Comparison of ENCODE assay signal across 12 mouse cellular contexts in the genomic region with DNA sequence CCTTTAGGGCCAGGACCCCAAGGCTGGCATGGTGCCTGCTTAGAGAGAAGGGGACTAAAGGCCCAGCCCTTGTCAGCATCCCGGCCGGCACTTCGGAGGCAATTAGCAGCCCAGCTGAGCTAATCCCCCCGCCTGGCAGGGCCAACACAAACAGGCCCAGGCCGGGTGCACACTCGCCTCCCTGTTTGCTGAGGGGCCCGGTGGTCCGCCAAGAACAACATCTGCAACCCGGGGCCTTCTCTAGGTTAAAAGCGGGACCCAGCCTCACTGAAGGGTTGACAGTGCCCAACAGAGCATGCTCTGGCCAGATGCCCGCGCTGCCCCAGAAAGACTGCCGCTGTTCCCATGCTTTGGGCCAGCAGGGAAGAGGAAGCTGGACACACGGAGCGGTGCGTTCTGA. TPM values are rescaled to one million over a fixed set of nuclear protein-coding genes. Genes with fewer than 3 reads are reported as not detected.
DNase-seq lines count a peak whose midpoint lies in the region; ATAC-seq and TF ChIP-seq lines count a peak whose summit lies in the region.
"Had no signal": no experiment of that assay in that cellular context is flagged by ENCODE, and none has a peak within 500 bp of the region (broad histone marks: within the 10 kb centered on the region; RNA-seq: fewer than 3 reads in every experiment).

No protein-coding gene starts in this region.

- peak; percentile 66 for ATAC-seq in hindbrain, embryonic 16.5 days
- no peak for ATAC-seq in frontal cortex, adult (ENCODE audit: low TSS enrichment)

- peaks cover 6% of the 10 kb centered on the region; the same call in 1 of the 2 replicates for H3K27me3 ChIP-seq in E14TG2a.4 (ENCODE audit: insufficient read depth, low read length)
- no peaks in the 10 kb centered on the region for H3K27me3 ChIP-seq in hindbrain, embryonic 16.5 days (replicated peaks; ENCODE audit: control insufficient read depth, insufficient read depth, low read length)
- H3K27me3 ChIP-seq: embryonic facial prominence, embryonic 12.5 days; midbrain, embryonic 12.5 days had no signal

- WGBS in hindbrain, embryonic 16.5 days: 53% methylated on average over 15 of the region's 16 CpGs

- no peak overlapping the region for H3K9ac ChIP-seq in hindbrain, embryonic 16.5 days (ENCODE audit: low read depth, low read length)
- H3K9ac ChIP-seq: embryonic facial prominence, embryonic 12.5 days; midbrain, embryonic 12.5 days had no signal

- no peaks in the 10 kb centered on the region for H3K9me3 ChIP-seq in E14TG2a.4 (ENCODE audit: low read length)
- no peaks in the 10 kb centered on the region for H3K9me3 ChIP-seq in hindbrain, embryonic 16.5 days (ENCODE audit: control insufficient read depth, low read length)
- H3K9me3 ChIP-seq: embryonic facial prominence, embryonic 12.5 days; midbrain, embryonic 12.5 days had no signal

- H3K4me1 ChIP-seq in E14TG2a.4 (replicated peaks; ENCODE audit: low read depth, low read length): peaks cover 14% of the 10 kb centered on the region
- peaks cover 5% of the 10 kb centered on the region; the same call in 1 of the 2 replicates for H3K4me1 ChIP-seq in hindbrain, embryonic 16.5 days (ENCODE audit: control insufficient read depth, insufficient read depth, low read depth, low read length)

- H3K4me2 ChIP-seq in hindbrain, embryonic 16.5 days (ENCODE audit: low read length): no peak overlapping the region
- H3K4me2 ChIP-seq: embryonic facial prominence, embryonic 12.5 days; heart, embryonic 11.5 days; midbrain, embryonic 12.5 days had no signal

- peaks cover 5% of the 10 kb centered on the region; the same call in 1 of the 2 replicates for H3K36me3 ChIP-seq in E14TG2a.4 (ENCODE audit: insufficient read depth, low read length)
- no peaks in the 10 kb centered on the region for H3K36me3 ChIP-seq in hindbrain, embryonic 16.5 days (ENCODE audit: control insufficient read depth, insufficient read depth, low read length)
- H3K36me3 ChIP-seq: embryonic facial prominence, embryonic 12.5 days; midbrain, embryonic 12.5 days had no signal

- no peak for TF ChIP-seq CTCF in E14TG2a.4 (conservative IDR thresholded peaks at IDR 0.05; ENCODE audit: low read length)

- H3K4me3 ChIP-seq in E14TG2a.4 (replicated peaks; ENCODE audit: low read length): peak overlapping the region; percentile 37; the same call in 1 of the 2 replicates
- no peak overlapping the region for H3K4me3 ChIP-seq in hindbrain, embryonic 16.5 days (ENCODE audit: low read length)
- H3K4me3 ChIP-seq: embryonic facial prominence, embryonic 12.5 days; midbrain, embryonic 12.5 days had no signal

- no peak overlapping the region for H3K27ac ChIP-seq in hindbrain, embryonic 16.5 days (ENCODE audit: low read depth, low read length)
- H3K27ac ChIP-seq: embryonic facial prominence, embryonic 12.5 days; midbrain, embryonic 12.5 days had no signal

- DNase-seq in adrenal gland, postnatal 10 days: peak; percentile 28
- DNase-seq in adrenal gland, postnatal 4 days (ENCODE audit: low spot score in 2 of 2): no peak
- peak; percentile 30 for DNase-seq in kidney, postnatal 14 days
- no peak for DNase-seq in kidney, adult 18-20 months
- DNase-seq in spleen, postnatal 10 days (ENCODE audit: low spot score in 2 of 2): no peak
- DNase-seq: cerebellum, adult 9-10 months had no signal

RNA-seq across cellular contexts. Expression of a gene that starts 24.3 kb away (rescaled TPM):
- 10 to 100 TPM; 39.5 to 53.0 TPM for total RNA-seq in adrenal gland, postnatal 10 days (2021)
- 10 to 100 TPM; 68.5 to 70.1 TPM for total RNA-seq in adrenal gland, postnatal 4 days (2021)
- 1.2 and 1.9 TPM in 2 replicates for polyA plus RNA-seq in hindbrain, embryonic 16.5 days (2015; fragmentation: Nextera tagmentation; extraction: Ambion mirVana)

RNA-seq across cellular contexts. Expression of a gene that starts 55.9 kb away (rescaled TPM):
- 100 to 1,000 TPM; 348 to 351 TPM for total RNA-seq in adrenal gland, postnatal 10 days (2021)
- total RNA-seq in adrenal gland, postnatal 4 days (2021): 100 to 1,000 TPM; 407 to 413 TPM
- 975 and 1,060 TPM in 2 replicates for polyA plus RNA-seq in hindbrain, embryonic 16.5 days (2015; fragmentation: Nextera tagmentation; extraction: Ambion mirVana)

Comparison
In these comparisons a context has a peak if more than half of its experiments do, and no peak if none do; other contexts are left out.
1. DNase-seq: peak in adrenal gland, postnatal 10 days (single experiment) and kidney, postnatal 14 days (single experiment); none in adrenal gland, postnatal 4 days (0 of 2), kidney, adult 18-20 months (single experiment) and spleen, postnatal 10 days (0 of 2).